Mouse (Mus musculus) liver, embryonic 14.5 days (tissue): ENCODE results near the gene Atxn3.

Experiments used
- CTCF ChIP-seq: IDR thresholded peaks from 2 replicates; pipeline ENCODE4 v1.5.1; 2016; ENCODE audit warnings: antibody characterized with exemption, low read depth, control low read depth
- EP300 ChIP-seq: IDR thresholded peaks from 2 replicates; pipeline ENCODE4 v1.6.1; 2016; ENCODE audit warnings: antibody characterized with exemption, low read depth

GRCm38 (mm10) chr12:101912626-101913490 is 45.2 kb downstream of the Atxn3 start, which contains the start of gene Trip11:
- no peak for TF ChIP-seq CTCF
- TF ChIP-seq EP300: no peak
